Comparison of ENCODE assay signal across 9 mouse cellular contexts in the genomic region with DNA sequence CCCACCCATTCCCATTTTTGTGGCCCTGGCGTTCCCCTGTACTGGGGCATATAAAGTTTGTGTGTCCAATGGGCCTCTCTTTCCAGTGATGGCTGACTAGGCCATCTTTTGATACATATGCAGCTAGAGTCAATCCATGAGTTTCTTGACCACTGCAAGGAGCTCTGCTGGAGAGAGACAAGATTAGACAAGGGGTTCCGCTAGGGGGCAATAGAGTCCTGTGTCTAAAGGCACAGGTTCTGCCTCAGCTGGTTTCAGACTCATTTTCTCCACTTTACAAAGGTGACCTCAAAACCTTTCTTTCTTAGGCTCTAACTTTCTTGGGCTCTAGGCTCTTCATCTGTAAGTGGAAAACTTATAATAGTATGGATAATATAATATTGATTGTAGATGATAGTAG. TPM values are rescaled to one million over a fixed set of nuclear protein-coding genes. Genes with fewer than 3 reads are reported as not detected.
DNase-seq lines count a peak whose midpoint lies in the region; ATAC-seq and TF ChIP-seq lines count a peak whose summit lies in the region.
"Not testable (repeated sequence)": the region's sequence is repeated elsewhere in the genome, so short reads cannot be mapped to it uniquely, and the experiment has no call there.
"Had no signal": no experiment of that assay in that cellular context is flagged by ENCODE, and none has a peak within 500 bp of the region (broad histone marks: within the 10 kb centered on the region; RNA-seq: fewer than 3 reads in every experiment).

No protein-coding gene starts in this region.

- H3K9ac ChIP-seq in midbrain, embryonic 11.5 days (ENCODE audit: low read length): not testable (repeated sequence)

- H3K4me3 ChIP-seq in kidney, adult 2 months (ENCODE audit: insufficient read depth, low read depth, low read length); midbrain, embryonic 11.5 days (ENCODE audit: low read depth, low read length); small intestine, adult 2 months (ENCODE audit: low read depth, low read length): not testable (repeated sequence)

- DNase-seq in adrenal gland, adult (ENCODE audit: inconsistent age in 2 of 2, low spot score in 1 of 2): peak; percentile 62 to 89
- DNase-seq in cerebellum, postnatal 4 days (ENCODE audit: low spot score in 2 of 2): peak; percentile 35 to 61
- DNase-seq in gastrocnemius, postnatal 14 days: peak; percentile 66
- peak; percentile 79 for DNase-seq in kidney, adult 2 months
- DNase-seq in left cerebral cortex, postnatal 4 days: peak; percentile 68
- DNase-seq in midbrain, embryonic 11.5 days (ENCODE audit: low spot score, missing footprints): peak; percentile 95
- peak; percentile 41 to 77 for DNase-seq in urinary bladder, postnatal 4 days (ENCODE audit: low spot score in 2 of 2)

- TF ChIP-seq CTCF in kidney, adult 2 months (conservative IDR thresholded peaks at IDR 0.05; ENCODE audit: insufficient read depth, insufficient read length, low read depth, low read length): peak; percentile 76
- peak; percentile 44; the same call in 1 of the 2 replicates for TF ChIP-seq CTCF in small intestine, adult 2 months (IDR thresholded peaks at IDR 0.05; ENCODE audit: extremely low read depth, insufficient read length, insufficient replicate concordance, low read depth, low read length)

- H3K36me3 ChIP-seq in kidney, adult 2 months (ENCODE audit: control insufficient read depth, insufficient read depth, low read length); midbrain, embryonic 11.5 days (ENCODE audit: control insufficient read depth, insufficient read depth, low read length); small intestine, adult 2 months (ENCODE audit: control insufficient read depth, insufficient read depth, low read length): not testable (repeated sequence)

- not testable (repeated sequence) for TF ChIP-seq POLR2A in kidney, adult 2 months (IDR thresholded peaks at IDR 0.05; ENCODE audit: low read depth, low read length); small intestine, adult 2 months (IDR thresholded peaks at IDR 0.05; ENCODE audit: low read depth, low read length)

- H3K27me3 ChIP-seq in kidney, adult 2 months (replicated peaks; ENCODE audit: control insufficient read depth, insufficient read depth, low read length); midbrain, embryonic 11.5 days (ENCODE audit: control insufficient read depth, insufficient read depth, low read length); small intestine, adult 2 months (ENCODE audit: control insufficient read depth, insufficient read depth, low read length): not testable (repeated sequence)

- ATAC-seq in midbrain, embryonic 11.5 days (ENCODE audit: low FRiP score): not testable (repeated sequence)

- not testable (repeated sequence) for H3K4me1 ChIP-seq in kidney, adult 2 months (ENCODE audit: control insufficient read depth, insufficient read depth, low read length); midbrain, embryonic 11.5 days (ENCODE audit: control insufficient read depth, insufficient read depth, low read length); small intestine, adult 2 months (ENCODE audit: control insufficient read depth, insufficient read depth, insufficient read length, low read length)

- not testable (repeated sequence) for H3K9me3 ChIP-seq in midbrain, embryonic 11.5 days (ENCODE audit: control insufficient read depth, low read length)

- WGBS in kidney, adult 2 months: 15% methylated on average over 2 of the region's 2 CpGs
- 10% methylated on average over 2 of the region's 2 CpGs for WGBS in midbrain, embryonic 11.5 days
- WGBS in small intestine, adult 2 months: 5% methylated on average over 2 of the region's 2 CpGs

- intact Hi-C loops in gastrocnemius, postnatal 14 days (cut with DNase I; ENCODE audit: low total_unique reads): loop anchor here (5.0 kb wide), 2 partner anchors 52 to 197 kb away; partner anchors contain the start of gene Gpr18
- intact Hi-C loops in left cerebral cortex, postnatal 4 days (cut with DNase I): not testable (repeated sequence)

- not testable (repeated sequence) for H3K27ac ChIP-seq in kidney, adult 2 months (ENCODE audit: insufficient read depth, low read depth, low read length); midbrain, embryonic 11.5 days (ENCODE audit: low read depth, low read length); small intestine, adult 2 months (ENCODE audit: insufficient read depth, low read depth, low read length)

- not testable (repeated sequence) for H3K4me2 ChIP-seq in midbrain, embryonic 11.5 days

RNA-seq across cellular contexts. Expression of gene Ubac2, which starts 13.3 kb away (rescaled TPM):
- total RNA-seq in gastrocnemius, postnatal 14 days (2021): 10 to 100 TPM; 18.2 to 20.8 TPM
- polyA plus RNA-seq in kidney, adult 2 months (2012; rRNA removed): 69.3 and 71.6 TPM in 2 replicates
- 10 to 100 TPM; 24.2 to 25.3 TPM for total RNA-seq in left cerebral cortex, postnatal 4 days (2021)
- polyA plus RNA-seq in midbrain, embryonic 11.5 days (2014; fragmentation: Nextera tagmentation; extraction: Ambion mirVana): 64.0 and 67.7 TPM in 2 replicates
- polyA plus RNA-seq in small intestine, adult 2 months (2012; rRNA removed): 23.5 and 48.4 TPM in 2 replicates

RNA-seq across cellular contexts. Expression of gene Gpr18, which starts 50.4 kb away (rescaled TPM):
- total RNA-seq in gastrocnemius, postnatal 14 days (2021): not detected
- 0.83 and 3.5 TPM in 2 replicates for polyA plus RNA-seq in kidney, adult 2 months (2012; rRNA removed)
- not detected for total RNA-seq in left cerebral cortex, postnatal 4 days (2021)
- polyA plus RNA-seq in midbrain, embryonic 11.5 days (2014; fragmentation: Nextera tagmentation; extraction: Ambion mirVana): 0.15 and 0.25 TPM in 2 replicates
- 5.6 and 7.5 TPM in 2 replicates for polyA plus RNA-seq in small intestine, adult 2 months (2012; rRNA removed)
- total RNA-seq: gastrocnemius, postnatal 25 days had no signal
